Mouse (Mus musculus): Measurements from ENCODE around the gene Lyg2. TPM values are rescaled to one million over a fixed set of nuclear protein-coding genes. Genes with fewer than 3 reads are reported as not detected.
A peak's percentile ranks its signal among the peaks of the same experiment; 100 is the strongest.

Lyg2 gene
- polyA plus RNA-seq, 1 experiment from 2014 or later, result not detected

DNA sequence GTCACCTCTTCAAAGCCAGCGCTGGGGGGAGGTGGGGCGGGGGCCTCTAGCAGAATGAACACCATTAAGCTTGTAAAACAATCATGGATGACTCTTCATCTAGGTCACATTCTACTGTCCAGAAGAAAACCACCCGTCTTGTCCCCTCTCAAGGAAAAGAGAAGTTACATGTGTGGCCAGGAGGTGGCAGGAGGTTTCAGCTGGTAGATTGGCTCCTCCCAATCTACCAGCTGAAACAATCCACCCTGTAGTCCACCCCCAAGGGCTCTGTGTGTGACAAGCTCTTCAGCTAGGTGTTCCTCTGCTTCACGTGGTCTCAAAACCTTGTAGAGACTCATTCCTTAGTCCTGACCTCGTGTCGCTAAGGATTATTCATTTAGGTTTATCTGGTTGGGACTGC is 13.1 kb downstream of the Lyg2 start:
- Histone ChIP-seq H3K4me3 (ENCODE audit: low read depth, low read length) (no peak overlapping the region), H3K4me1 (ENCODE audit: insufficient read depth) (no peaks in the 10 kb centered on the region), H3K27ac (ENCODE audit: low read depth) (no peak overlapping the region), H3K27me3 (ENCODE audit: insufficient read depth, low read length) (no peaks in the 10 kb centered on the region), H3K36me3 (ENCODE audit: insufficient read depth) (peaks cover 17% of the 10 kb centered on the region), H3K9me3 (ENCODE audit: low read depth, low read length) (no peaks in the 10 kb centered on the region), H3K4me2 (no peak overlapping the region), H3K9ac (no peak overlapping the region)
- TF ChIP-seq CTCF (IDR thresholded peaks at IDR 0.05; ENCODE audit: low read depth), result peak; percentile 57
- peak; percentile 38; the same call in 1 of the 2 replicates for ATAC-seq (ENCODE audit: insufficient read depth)
- 32% methylated on average over 6 of the region's 6 CpGs for WGBS
- peak; percentile 72 for DNase-seq

GRCm38 (mm10) chr1:37900288-37900687 is 16.0 kb downstream of the Lyg2 start:
- Histone ChIP-seq H3K4me1 (ENCODE audit: insufficient read depth) (no peaks in the 10 kb centered on the region), H3K36me3 (ENCODE audit: insufficient read depth) (peaks cover 40% of the 10 kb centered on the region), H3K4me3 (ENCODE audit: low read depth, low read length) (no peak overlapping the region), H3K9me3 (ENCODE audit: low read depth, low read length) (no peaks in the 10 kb centered on the region), H3K4me2 (no peak overlapping the region), H3K9ac (no peak overlapping the region), H3K27me3 (ENCODE audit: insufficient read depth, low read length) (no peaks in the 10 kb centered on the region), H3K27ac (ENCODE audit: low read depth) (no peak overlapping the region)
- WGBS, result 45% methylated on average over 6 of the region's 6 CpGs
- ATAC-seq (ENCODE audit: insufficient read depth), result no peak
- TF ChIP-seq CTCF (IDR thresholded peaks at IDR 0.05; ENCODE audit: low read depth), result no peak
- no peak for DNase-seq

- no peak overlapping the region for H3K4me2 ChIP-seq
- WGBS, result 63% methylated on average over 4 of the region's 4 CpGs
- TF ChIP-seq CTCF (IDR thresholded peaks at IDR 0.05; ENCODE audit: low read depth), result no peak
- no peak for ATAC-seq (ENCODE audit: insufficient read depth)
- no peaks in the 10 kb centered on the region for H3K27me3 ChIP-seq (ENCODE audit: insufficient read depth, low read length)
- DNase-seq, result no peak
- no peak overlapping the region for H3K9ac ChIP-seq
- H3K36me3 ChIP-seq (ENCODE audit: insufficient read depth), result peaks cover 40% of the 10 kb centered on the region
- H3K4me1 ChIP-seq (ENCODE audit: insufficient read depth), result no peaks in the 10 kb centered on the region
- H3K4me3 ChIP-seq (ENCODE audit: low read depth, low read length), result no peak overlapping the region
- no peaks in the 10 kb centered on the region for H3K9me3 ChIP-seq (ENCODE audit: low read depth, low read length)
- H3K27ac ChIP-seq (ENCODE audit: low read depth), result no peak overlapping the region
These were observed 16.5 kb downstream of the Lyg2 start for GRCm38 (mm10) chr1:37899816-37900215.

DNA sequence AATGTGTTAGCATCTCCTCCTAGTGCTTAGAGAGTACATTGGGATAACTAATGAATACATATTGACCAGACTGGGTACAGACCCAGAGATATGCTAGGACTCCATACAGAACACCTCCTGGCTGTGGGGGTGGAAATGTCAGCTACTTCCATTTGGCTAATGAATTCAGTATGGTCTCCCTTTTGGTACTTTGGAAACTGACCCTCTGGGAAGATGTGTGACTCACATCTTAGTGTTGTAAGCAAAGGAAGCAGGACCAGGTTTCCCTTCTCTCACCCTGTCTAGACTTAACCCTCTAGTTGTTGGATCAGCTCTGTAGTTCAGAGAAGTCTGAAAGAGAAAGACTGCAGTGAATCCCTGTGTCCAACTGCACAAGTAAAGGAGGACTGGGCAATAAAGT is 21.7 kb downstream of the Lyg2 start:
- H3K9me3 ChIP-seq (ENCODE audit: low read depth, low read length), result no peaks in the 10 kb centered on the region
- H3K36me3 ChIP-seq (ENCODE audit: insufficient read depth), result peaks cover 49% of the 10 kb centered on the region
- no peak overlapping the region for H3K27ac ChIP-seq (ENCODE audit: low read depth)
- 0 out of 2 replicates have a peak, but pooled peaks cover 3% of the 10 kb centered on the region for H3K4me1 ChIP-seq (ENCODE audit: insufficient read depth)
- no peak for DNase-seq
- no peak overlapping the region for H3K9ac ChIP-seq
- no peaks in the 10 kb centered on the region for H3K27me3 ChIP-seq (ENCODE audit: insufficient read depth, low read length)
- no peak for TF ChIP-seq CTCF (IDR thresholded peaks at IDR 0.05; ENCODE audit: low read depth)
- ATAC-seq (ENCODE audit: insufficient read depth), result no peak
- no peak overlapping the region for H3K4me3 ChIP-seq (ENCODE audit: low read depth, low read length)
- no peak overlapping the region for H3K4me2 ChIP-seq

- Histone ChIP-seq H3K9ac (peak overlapping the region; percentile 69; the same call in 1 of the 2 replicates), H3K4me3 (ENCODE audit: low read depth, low read length) (peak overlapping the region; percentile 73), H3K27ac (ENCODE audit: low read depth) (no peak overlapping the region), H3K4me1 (ENCODE audit: insufficient read depth) (peaks cover 9% of the 10 kb centered on the region; the same call in 1 of the 2 replicates), H3K4me2 (peak overlapping the region; percentile 61), H3K27me3 (ENCODE audit: insufficient read depth, low read length) (no peaks in the 10 kb centered on the region), H3K36me3 (ENCODE audit: insufficient read depth) (peaks cover 19% of the 10 kb centered on the region), H3K9me3 (ENCODE audit: low read depth, low read length) (no peaks in the 10 kb centered on the region)
- no peak for ATAC-seq (ENCODE audit: insufficient read depth)
- TF ChIP-seq CTCF (IDR thresholded peaks at IDR 0.05; ENCODE audit: low read depth), result peak; percentile 44
- 46% methylated on average over 3 of the region's 3 CpGs for WGBS
- peak; percentile 63 for DNase-seq
These were observed 24.9 kb downstream of the Lyg2 start for GRCm38 (mm10) chr1:37891400-37891799.

DNA sequence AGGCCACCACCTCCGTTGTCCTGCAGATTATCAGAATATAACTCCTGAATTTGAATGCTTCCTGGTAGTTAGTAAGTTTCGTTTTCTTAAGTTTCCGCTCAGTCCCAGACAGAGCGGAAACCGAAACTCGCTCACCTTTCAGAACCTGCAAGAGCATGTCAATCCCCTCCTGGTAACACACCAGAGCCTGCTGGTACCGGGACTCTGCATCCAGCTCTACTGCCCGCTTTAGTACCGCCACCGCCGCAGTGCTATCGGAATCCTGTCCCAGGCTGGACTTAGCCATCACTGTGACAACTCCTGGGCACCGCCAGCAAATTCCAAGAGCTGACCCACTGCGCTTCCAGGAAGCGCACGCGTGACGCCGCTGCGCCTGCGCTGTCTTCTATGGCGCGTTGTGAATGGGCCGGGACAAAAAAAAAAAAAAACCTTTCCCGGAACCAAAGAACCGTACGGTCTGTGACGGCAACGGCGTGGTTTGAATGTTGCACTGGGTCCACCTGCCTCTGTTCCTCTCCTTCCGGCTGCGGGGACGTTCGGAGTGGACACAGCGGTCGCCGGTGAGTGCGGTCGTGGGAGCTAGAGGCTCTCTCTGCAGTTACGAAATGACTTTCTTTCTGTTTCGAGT is 26.2 kb downstream of the Lyg2 start, which contains the start of the genes Mitd1 and Mrpl30:
Gene Mitd1 (minus strand): TSS at position 387 of the 628 bp plus-strand sequence.
Gene Mrpl30 (plus strand): TSS at position 453 of the 628 bp plus-strand sequence.
- peak within 1 kb of the TSS; percentile 61 for H3K4me2 ChIP-seq
- WGBS, result under 1% methylated on average over 41 of the region's 41 CpGs

DNA sequence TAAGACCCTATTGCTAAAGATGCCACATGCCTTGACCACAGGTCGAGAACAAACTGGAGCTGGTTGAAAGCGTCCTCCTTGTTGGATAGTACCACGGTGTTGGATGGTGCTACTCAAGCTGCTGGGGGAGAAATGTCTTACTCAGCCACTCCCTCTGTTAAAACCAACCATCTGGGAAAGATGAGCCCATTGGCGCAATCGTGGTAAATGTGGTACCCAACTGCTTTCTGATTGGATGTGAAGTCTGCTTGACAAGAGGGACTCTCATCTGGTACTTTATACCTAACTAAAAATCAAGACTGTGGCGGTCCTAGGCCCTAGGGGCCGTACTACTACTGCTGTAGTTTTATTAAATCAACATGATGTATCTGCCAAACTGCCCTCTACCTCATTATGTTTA is 27.1 kb downstream of the Lyg2 start:
- H3K9ac ChIP-seq, result peak overlapping the region; percentile 69; the same call in 1 of the 2 replicates
- WGBS, result 75% methylated on average over 7 of the region's 7 CpGs

More for the DNA sequence above, 26.2 kb downstream of the Lyg2 start, which contains the start of the genes Mitd1 and Mrpl30:
- no peaks in the 10 kb centered on the region for H3K9me3 ChIP-seq (ENCODE audit: low read depth, low read length)
- peak within 1 kb of the TSS; percentile 73 for H3K4me3 ChIP-seq (ENCODE audit: low read depth, low read length)
- ATAC-seq (ENCODE audit: insufficient read depth) (peak; percentile 94), DNase-seq (peak; percentile 97)
- H3K27ac ChIP-seq (ENCODE audit: low read depth), result peak within 1 kb of the TSS; percentile 83
- no peaks in the 10 kb centered on the region for H3K27me3 ChIP-seq (ENCODE audit: insufficient read depth, low read length)
- TF ChIP-seq CTCF (IDR thresholded peaks at IDR 0.05; ENCODE audit: low read depth), result no peak
- H3K4me1 ChIP-seq (ENCODE audit: insufficient read depth), result peaks cover 9% of the 10 kb centered on the region; the same call in 1 of the 2 replicates
- H3K9ac ChIP-seq, result peak within 1 kb of the TSS; percentile 69
- peaks cover 11% of the 10 kb centered on the region for H3K36me3 ChIP-seq (ENCODE audit: insufficient read depth)

More for the DNA sequence above, 27.1 kb downstream of the Lyg2 start:
- H3K9me3 ChIP-seq (ENCODE audit: low read depth, low read length), result no peaks in the 10 kb centered on the region
- no peak for TF ChIP-seq CTCF (IDR thresholded peaks at IDR 0.05; ENCODE audit: low read depth)
- ATAC-seq (ENCODE audit: insufficient read depth) (no peak), DNase-seq (no peak)
- no peak overlapping the region for H3K27ac ChIP-seq (ENCODE audit: low read depth)
- peak overlapping the region; percentile 61 for H3K4me2 ChIP-seq
- H3K27me3 ChIP-seq (ENCODE audit: insufficient read depth, low read length), result no peaks in the 10 kb centered on the region
- peak overlapping the region; percentile 73 for H3K4me3 ChIP-seq (ENCODE audit: low read depth, low read length)
- H3K4me1 ChIP-seq (ENCODE audit: insufficient read depth), result peaks cover 9% of the 10 kb centered on the region; the same call in 1 of the 2 replicates
- peaks cover 14% of the 10 kb centered on the region for H3K36me3 ChIP-seq (ENCODE audit: insufficient read depth)
